Mouse (Mus musculus) liver, postnatal 0 days (tissue): ENCODE measurements at regions not wholly inside any gene's neighbourhood (a gene's known extent, or its start where the extent isn't known, plus 50 kb on each side); places are given as distances from the start of the nearest gene placed in this dataset.

ENCODE experiments used
- CTCF ChIP-seq: sonication (generic); IDR thresholded peaks from 2 replicates; pipeline ENCODE4 v1.5.1; 2016; ENCODE audit warnings: antibody characterized with exemption, low read depth
- EP300 ChIP-seq: IDR thresholded peaks from 2 replicates; pipeline ENCODE4 v1.6.1; 2016; ENCODE audit warnings: antibody characterized with exemption, low read depth, mild to moderate bottlenecking

DNA sequence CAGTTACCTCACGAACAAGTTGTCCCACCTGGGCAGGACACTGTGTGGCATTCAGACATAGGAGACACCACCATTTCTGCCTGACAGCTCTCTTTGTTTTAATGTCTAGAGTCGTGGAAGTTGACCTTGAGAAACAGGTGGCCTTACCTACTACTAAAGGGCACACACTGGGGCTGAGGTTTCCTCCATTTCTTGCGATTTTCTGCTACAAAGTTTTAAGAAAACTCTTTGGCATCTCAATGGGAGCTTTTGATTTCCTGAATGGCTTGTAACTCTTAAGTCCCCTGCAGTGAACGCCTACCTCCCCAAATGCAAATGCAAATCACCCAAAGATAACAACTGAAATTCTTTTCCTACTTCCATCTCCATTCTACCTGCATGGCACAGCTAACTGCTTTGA is 273.4 kb upstream of the Bmp2 start:
- TF ChIP-seq CTCF: no peak
- TF ChIP-seq EP300: no peak
